Mouse (Mus musculus) erythroblast, adult 5-6 weeks (primary cell): ENCODE measurements around the gene Usp37. TPM values are rescaled to one million over a fixed set of nuclear protein-coding genes. Genes with fewer than 3 reads are reported as not detected.
"Not testable (repeated sequence)": the region's sequence is repeated elsewhere in the genome, so short reads cannot be mapped to it uniquely, and the experiment has no call there.

Source experiments
- ATAC-seq: replicated peaks from 2 replicates; pipeline ENCODE4 v1.8.0; 2016; ENCODE audit warnings: moderate number of reproducible peaks, mild to moderate bottlenecking, moderate TSS enrichment, inconsistent platforms; ENCODE audit not compliant: poor library complexity, low FRiP score, severe bottlenecking
- total RNA-seq, 2 experiments: library from RNA; stranded (forward) in 1 of 2; stranded (reverse) in 1 of 2; fragments of 150-400 nt in 1 of 2; fragments of 200-764, 138-1000 nt in 1 of 2; gene quantifications; 2 replicates each; pipeline versions ENCODE4 v1.2.3 to v1.2.4; 2015 to 2017; ENCODE audit warnings: low replicate concordance in 2 of 2

Usp37 gene
- total RNA-seq, 2 experiments from 2014 or later: 7.1 to 12.4 TPM

DNA sequence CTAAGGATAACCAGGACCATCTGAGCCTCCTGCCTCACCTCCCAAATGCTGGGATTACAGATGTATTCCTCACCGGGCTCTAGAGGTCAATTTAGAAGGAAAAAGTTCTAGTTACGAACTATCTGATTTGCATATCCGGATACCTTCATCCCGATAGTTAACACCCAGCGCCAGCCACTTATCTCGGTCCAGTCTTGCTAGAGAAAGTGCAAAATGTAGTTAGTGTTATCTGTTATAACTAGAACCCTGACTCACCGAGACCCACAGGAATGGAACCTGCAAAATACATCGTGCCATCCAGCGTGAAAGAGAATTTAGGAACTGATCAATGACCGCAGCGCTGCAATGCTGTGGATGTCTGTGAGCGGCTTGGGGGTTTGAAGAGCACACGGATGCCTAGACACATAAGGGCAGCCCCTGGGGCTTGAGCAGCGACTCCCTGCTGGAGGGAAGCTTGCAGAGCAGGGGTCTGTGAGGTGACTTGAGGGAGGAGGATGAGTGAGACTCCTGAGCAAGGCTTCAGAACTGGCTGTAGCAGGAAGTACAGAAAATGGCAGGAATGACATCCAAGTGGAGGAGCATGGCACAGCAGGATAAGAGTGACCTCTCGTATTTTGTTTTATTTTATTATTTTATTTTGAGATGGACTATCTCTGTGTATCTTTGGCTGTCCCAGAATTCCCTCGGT, 142.9 kb downstream of the Usp37 start:
- ATAC-seq: no peak

DNA sequence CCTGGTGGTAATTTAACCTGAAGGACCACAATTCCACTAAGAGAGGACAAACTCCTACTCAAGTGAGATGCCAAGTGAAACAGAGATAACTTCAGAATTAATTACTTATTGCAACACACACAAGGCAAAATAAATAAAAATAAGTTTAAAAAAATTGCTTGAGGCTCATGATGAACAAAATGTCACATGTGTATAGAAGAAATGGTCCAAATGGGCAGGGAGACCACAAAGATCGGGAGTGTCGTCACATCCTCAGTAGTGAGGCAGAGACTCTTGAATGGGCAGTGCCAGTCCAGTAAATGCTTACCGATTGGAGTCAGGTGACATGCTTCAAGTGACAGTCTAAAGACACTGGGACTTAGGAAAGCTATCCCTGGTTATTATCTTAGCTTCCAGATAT, 143.6 kb downstream of the Usp37 start:
- ATAC-seq: no peak

DNA sequence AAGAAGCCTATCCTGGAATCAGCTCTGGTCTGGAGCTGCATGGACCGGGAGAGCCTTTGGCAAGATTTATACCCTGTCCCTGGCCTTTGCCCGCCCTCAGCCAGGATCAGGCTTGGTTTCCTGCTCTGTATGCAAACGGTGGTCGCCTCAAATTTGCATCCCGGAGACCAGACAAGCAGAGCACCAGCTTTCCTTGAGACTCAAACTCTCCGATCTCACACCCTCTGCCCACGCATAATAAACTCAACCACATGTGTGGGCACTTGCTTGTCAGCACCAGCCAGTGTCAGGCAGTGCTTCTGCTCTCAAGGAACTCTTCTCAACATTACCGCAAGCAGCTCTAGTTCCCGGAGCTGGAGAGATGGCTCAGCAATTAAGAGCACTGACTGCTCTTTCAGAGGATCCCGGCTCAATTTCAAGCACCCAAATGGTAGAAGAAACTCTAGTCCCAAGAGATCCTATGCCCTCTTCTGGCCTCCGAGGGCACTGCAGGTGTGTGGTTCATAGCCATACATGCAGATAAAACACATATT, 146.1 kb downstream of the Usp37 start:
- peak; percentile 40 for ATAC-seq

DNA sequence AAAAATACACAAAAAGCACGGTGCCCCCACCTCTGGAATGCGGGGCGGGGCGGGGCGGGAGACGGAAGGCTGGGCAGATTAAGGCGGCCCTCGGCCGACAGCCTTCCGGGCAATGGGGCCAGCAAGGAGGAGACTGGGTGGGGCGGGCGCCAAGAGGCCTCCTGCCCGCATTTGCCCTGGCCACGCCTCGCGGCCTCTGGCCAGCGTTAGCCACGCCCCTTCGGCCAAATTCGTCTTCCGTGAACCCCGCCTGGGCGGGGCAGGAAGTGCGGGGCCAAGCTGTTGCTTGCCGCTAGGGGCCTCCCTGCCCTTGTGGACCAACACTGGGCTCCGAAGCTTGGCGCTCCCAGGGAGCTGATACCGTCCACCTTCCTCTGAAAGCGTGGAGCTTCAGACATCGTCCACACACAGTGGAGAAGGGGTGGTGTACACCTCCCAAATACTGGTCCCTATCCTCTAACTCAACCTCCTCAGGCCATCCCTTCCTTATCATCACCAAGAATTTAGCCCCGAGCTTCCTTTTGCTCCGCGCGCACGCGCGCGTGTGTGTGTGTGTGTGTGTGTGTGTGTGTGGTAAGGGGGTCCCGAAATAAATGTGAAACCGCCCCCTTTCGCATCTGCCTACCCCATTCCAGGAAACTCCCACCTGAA, 146.7 kb downstream of the Usp37 start:
- peak; percentile 90 for ATAC-seq

DNA sequence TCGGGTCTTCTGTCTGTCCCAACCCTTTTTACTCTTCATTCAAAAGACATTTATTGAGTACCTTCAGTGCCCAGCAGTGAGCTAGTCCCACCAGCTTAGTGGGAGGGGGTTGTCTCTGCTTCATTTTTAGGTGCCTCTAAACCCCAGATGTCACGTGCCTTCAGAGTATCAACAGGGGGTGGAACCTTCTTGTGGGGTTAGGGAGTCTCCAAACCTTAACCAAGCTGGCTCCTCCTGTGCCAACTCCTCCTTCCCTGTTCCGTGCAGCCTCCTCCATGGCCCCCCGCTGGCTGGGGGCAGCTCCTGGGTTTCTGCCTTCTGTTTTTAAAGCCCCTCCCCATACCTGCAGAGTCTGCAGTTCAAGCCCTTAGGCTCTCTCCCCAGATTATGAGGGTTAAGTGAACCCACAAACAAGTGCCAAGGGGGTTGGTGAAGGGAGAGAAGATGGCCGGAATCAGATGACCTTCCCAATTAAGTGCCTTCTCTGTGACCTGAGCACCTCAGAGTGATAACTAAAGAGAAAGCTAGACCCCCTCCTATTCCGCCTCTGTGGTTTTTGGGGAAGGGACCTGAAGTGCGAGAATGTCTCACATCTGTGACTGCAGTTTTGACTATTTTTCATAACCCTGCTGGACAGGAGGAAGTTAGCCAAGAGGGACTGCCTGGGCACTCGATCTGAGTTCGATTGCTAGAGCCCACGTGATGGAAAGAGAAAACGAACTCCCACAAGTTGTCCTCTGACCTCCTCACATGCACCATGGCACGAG, 147.4 kb downstream of the Usp37 start:
- ATAC-seq: not testable (repeated sequence)

DNA sequence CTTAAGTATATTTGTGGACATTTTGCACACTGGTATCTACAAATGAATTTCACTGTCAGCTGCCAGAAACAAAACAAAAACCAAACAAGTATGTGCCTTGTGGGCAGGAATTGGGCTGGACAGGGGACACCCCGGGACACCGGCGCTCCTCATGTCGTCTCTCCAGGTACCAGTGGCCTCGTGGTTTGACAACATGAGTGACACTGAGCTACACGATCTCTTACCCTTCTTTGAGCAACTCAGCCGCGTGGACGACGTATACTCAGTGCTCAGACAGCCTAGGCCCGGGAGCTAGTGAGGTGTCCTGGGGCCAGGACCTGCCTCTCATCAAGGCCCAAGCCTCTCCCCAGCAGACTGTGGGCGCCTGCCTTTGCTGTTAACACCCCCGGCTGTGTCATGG, 148.8 kb downstream of the Usp37 start:
- ATAC-seq: no peak

DNA sequence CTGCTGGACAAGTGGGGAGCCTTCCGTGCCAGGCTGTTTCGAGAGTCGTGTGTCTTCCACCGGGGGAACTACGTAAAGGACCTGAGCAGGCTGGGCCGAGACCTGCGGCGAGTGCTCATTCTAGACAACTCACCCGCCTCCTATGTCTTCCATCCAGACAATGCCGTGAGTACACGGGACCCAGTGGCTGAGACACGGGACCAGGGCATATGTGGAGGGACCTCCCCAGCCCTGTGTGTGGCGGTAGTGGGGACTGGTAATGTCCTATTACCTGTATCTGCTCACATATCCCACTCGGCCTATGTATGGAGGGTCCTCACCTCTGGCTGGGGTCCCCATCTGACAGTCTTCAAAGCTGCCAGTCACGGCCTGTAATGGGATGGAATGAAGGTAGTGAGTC, 149.2 kb downstream of the Usp37 start:
- no peak for ATAC-seq

DNA sequence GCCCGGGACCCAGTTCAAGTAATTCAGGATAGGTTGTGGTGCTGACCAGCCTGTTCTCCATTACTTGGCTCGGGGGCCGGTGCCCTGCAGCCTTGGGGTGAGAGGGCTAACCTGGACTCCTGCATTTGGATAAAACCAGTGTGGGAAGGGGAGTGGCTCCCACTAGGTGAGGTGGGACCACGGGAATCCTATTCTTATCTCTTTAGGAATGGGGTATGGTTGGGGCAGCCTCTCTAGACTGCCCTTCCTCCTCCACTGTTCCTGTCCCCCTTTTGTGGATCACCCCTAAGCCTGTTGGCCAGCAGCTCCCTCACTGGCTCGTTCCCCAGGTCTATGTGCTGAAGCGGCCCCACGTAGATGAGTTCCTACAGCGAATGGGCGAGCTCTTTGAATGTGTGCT, 149.8 kb downstream of the Usp37 start:
- no peak for ATAC-seq

DNA sequence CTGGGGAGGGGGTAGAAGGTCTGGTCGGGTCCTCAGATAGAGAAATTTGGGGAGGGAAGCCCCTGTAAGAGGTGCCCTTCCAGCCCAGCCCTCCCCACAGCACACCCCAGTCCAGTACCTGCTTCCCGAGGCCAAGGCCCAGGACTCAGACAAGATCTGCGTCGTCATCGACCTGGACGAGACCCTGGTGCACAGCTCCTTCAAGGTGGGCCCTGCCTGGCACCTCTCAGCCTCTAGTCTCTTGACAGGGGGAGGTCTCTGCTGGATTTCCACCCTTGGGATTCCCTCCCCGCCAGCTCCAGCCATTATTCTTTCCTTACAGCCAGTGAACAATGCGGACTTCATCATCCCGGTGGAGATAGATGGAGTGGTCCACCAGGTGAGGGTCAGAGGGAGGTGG, 150.4 kb downstream of the Usp37 start:
- no peak for ATAC-seq

DNA sequence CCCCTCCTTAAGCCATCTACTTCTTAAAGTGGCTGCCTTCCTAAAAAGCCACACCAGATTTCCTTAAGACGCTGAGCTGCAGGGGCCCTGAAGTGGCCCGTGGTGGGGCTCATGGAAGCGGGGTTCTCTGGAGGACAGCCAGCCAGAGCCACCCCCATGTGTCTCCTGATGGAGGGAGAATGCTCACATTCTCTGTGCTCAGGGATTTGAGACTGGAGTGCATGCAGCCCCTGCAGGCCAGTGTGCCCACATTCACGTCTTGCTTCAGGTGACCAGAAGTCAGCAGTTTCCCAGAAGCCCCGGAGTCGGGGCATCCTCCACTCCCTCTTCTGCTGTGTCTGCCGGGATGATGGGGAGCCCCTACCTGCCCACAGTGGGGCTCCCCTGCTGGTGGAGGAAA, 151.1 kb downstream of the Usp37 start:
- ATAC-seq: no peak

DNA sequence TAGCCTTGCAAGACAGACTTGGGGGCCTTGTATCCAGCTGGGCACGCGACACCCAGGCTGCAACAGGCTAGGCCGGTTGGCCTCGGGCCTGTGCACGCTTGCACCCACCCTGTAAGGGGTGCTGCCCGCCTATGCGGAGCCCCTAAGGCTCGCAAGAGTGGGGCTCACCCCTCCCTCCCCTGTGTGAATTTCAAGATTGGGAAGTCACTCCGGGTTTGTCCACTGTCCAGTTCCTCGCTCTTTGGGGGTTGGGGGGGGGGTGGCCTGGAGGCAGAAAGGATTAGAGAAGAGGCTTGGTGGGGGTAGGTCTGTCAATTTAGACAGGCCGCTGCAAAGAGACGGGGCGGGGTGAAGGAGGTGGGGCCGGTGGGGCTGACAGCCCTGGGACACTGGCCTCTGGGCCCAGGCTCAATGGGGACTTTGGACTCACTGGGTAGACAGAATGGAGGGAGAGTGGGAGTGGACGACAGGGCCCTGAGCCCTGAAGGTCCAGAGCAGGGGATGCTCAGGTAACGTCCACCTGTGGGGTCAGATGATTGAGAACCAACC, 151.6 kb downstream of the Usp37 start:
- ATAC-seq: no peak

DNA sequence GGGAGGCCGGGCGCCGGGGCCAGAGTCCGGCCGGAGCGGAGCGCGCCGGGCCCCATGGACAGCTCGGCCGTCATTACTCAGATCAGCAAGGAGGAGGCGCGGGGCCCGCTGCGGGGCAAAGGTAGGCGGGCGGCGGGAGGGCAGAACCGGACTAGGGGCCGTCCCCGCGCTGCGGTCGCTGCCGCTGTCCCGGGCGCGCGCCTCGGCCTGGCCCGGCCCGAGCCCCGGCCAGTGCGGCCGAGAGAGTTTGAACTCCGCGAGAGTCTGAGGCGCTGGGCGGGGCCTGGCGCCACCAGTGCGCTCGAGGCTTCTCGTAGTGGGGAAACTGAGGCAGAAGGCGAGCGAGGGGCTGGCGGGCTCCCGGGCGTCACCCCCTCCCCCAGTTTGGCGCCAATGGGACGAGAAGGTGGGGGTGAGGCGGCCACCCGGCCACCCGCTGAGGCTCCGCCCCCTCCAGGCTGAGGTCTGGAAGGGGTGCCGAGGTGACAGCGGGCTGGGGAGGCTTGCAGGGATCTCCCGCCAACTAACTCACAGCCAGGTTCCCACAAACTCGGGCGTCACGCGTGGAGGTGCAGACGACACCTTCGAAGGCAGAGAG, 152.1 kb downstream of the Usp37 start:
- peak; percentile 47 for ATAC-seq

DNA sequence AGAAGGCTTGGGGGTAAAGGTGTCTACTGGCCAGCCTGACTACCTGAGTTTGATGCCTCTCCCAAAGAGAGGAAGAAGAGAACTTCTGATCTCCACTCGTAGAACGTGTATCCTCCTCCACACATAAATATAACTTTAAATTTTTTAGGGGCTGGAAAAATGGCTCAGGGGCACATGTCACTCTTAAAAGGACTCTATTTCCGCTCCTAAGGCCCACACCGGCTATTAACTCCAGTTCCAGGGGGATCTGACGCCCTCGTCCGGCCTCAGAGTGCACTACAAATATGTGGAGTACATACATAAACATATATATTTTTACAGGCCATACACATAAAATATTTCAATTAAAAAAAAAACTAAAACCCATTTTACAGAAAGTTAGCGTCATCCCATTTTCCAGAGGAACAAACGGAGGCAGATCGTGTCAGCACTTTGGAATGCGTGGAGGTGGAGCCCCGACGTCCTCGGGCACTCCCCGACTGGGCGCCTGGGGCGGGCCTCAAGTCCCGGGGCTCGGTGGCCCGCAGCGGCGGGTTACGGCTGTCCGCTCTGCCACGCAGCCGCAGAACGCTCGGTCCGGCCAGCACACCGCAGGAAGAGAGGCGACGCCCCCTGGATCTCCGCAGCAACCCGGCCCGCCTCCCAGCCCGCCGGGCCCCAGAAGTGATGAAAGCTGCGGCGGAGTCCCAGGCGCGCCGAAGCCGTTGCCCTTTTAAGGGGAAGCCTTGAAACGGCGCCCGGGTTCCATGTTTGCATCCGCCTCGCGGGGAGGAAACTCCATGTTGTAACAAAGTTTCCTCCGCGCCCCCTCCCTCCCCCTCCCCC, 152.9 kb downstream of the Usp37 start, which contains the start of gene Ctdsp1:
Gene Ctdsp1 (plus strand): TSS at position 586 of the 825 bp plus-strand sequence.
- peak; percentile 59 for ATAC-seq

DNA sequence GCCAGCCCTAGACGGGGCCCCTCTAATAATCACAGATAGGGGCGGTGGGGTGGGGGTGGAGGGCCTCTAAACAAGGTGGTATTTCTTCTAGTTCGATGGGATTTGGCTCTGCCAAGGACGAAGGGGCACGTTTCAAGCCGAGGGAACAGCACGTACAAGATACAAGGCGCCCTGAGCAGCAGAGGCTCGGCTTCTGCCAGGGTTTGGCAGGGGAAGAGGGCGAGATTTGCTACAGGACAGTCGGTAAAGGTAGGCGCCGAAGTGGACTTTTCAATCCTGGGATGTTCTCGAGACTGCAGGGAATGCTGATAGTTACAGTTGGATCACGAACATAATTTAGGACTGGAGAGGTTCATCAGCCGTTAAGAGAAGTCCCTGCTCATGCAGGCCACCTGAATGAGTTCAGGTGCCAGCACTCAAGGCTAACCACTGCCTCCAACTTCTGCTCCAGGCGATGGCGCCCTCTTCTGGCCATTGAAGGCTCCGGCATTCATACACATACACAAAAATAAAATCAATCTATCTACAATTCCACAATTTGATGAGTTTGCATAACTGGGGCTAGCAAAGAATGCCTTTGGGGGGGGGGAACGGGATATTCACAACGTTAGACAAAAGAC, 153.7 kb downstream of the Usp37 start:
- ATAC-seq: 0 out of 2 replicates have a peak, but pooled peaks have one; percentile 18

DNA sequence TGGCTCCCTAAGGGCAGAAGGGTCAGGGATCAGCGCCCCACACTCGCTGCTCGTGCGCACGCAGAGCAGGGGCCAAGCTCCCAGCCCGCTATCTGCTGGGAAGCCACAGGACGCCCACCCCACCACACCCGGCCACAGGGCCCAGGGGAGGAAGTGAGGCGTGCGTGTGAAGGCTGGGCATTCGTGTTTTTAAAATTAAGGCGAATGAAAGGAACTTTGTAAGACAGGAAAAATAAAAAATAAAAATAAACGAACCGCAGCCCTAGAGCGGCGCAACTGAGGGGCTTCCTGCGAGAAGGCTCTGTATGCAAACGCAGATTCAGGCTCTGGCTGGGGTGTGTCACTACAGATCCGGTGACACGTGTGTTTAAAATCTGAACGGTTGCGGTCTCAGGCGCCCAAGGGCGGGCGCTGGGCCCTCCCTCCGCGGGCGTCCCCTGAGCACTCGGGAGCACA, 154.2 kb downstream of the Usp37 start:
- ATAC-seq: no peak

DNA sequence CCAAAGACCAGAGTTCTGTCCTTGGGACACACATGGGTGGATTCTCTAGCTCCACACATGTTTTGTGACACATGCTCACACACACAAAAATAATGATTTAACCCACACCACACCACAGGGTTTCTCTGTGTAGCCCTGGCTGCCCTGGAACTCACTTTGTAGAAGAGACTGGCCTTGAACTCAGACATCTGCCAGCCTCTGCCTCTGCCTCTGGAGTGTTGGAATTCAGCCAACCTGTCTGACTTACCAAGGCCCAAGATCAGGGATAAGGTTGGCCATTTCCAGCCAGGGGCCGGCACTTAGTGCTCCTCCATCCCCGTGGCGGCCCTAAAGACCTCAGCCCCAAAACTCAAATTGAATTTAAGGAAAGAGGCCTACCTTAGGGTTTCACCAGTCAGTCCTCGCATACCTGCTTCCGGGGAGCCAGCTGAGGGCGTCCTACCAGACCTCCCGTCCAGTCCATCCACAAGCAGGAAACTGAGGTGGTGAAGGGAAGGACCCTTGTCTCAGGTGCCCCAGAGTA, 155.6 kb downstream of the Usp37 start:
- ATAC-seq: no peak

DNA sequence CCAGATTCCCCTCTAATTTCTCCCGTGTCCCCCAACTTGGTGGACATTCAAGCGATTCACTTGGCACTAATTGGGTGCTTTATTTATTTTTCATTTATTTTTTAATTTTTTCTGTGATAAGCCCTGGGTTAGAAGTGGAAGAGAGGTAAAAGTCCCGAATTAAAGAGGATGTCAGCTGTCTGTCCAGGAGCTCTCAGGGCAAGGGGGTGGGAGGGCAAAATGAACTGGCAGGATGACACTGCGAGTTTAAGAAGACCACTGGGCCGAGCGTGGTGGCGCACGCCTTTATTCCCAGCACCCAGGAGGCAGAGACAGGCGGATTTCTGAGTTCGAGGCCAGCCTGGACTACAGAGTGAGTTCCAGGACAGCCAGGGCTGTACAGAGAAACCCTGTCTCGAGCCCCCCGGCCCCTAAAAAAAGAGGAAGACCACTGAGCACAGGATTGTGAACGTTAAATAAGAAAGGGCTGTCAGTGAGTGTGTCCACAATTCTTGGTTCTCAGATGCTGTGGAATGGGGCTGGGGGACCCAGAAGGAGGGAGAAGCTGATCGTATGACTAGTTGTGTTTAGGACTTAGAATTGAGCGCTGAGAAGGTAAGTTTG, 156.6 kb downstream of the Usp37 start:
- ATAC-seq: no peak
